Mouse (Mus musculus) testis, adult 2 months (tissue): ENCODE measurements around the gene P3h3.

Experiments
- CTCF ChIP-seq: fragments of 200-500 bp; IDR thresholded peaks from 2 replicates; pipeline ENCODE4 v1.5.1; 2012; ENCODE audit warnings: low read depth, mild to moderate bottlenecking, inconsistent platforms, low read length, moderate library complexity; ENCODE audit not compliant: control insufficient read depth, insufficient read depth, insufficient replicate concordance
- POLR2A ChIP-seq: fragments of 200-500 bp; IDR thresholded peaks from 2 replicates; pipeline ENCODE4 v1.6.1; 2012; ENCODE audit warnings: low read depth, mild to moderate bottlenecking, inconsistent platforms, low read length, moderate library complexity; ENCODE audit not compliant: control insufficient read depth

DNA sequence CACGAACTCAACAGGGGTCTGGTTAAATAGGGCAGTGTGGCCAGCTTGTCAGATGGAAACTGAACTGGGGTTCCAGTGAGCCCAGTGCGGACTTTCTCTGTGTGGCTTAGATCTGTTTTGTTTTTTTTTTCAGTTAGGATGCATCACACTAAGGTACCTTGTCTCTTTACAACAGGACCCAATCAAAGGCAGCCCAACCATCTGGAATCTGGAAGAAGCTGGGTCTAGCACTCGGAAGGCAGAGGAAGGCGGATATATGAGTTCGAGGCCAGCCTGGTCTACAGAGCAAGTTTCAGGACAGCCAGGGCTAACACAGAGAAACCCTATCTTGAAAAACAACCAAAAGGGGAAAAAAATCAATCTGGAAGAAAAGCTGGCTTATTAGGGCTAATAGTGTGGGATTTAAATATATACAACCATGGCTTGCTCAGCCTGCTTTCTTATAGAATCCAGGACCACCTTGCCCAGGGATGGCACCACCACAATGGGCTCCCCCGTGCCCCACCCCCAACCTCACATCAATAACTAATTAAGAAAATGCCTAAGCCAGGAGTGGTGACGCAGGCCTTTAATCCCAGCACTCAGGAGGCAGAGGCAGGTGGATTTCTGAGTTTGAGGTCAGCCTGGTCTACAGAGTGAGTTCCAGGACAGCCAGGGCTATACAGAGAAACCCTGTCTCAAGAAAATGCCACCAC, 51.0 kb downstream of the P3h3 start:
- no peak for TF ChIP-seq CTCF
- TF ChIP-seq POLR2A, result no peak
